Mouse (Mus musculus): ENCODE data around the gene Zscan2. TPM values are rescaled to one million over a fixed set of nuclear protein-coding genes. Genes with fewer than 3 reads are reported as not detected.
A peak's percentile ranks its signal among the peaks of the same experiment; 100 is the strongest.
"Not testable (repeated sequence)": the region's sequence is repeated elsewhere in the genome, so short reads cannot be mapped to it uniquely, and the experiment has no call there.

Zscan2 gene
- total RNA-seq (2021): 1 to 10 TPM; 8.0 to 9.6 TPM

- intact Hi-C loops (cut with DNase I): no loop called here
- DNase-seq: peak; percentile 94 to 95
These were observed at the start of gene Zscan2 for GRCm38 (mm10) chr7:80860729-80861274. Gene Zscan2, plus strand, starts transcription at chr7:80860920.

DNA sequence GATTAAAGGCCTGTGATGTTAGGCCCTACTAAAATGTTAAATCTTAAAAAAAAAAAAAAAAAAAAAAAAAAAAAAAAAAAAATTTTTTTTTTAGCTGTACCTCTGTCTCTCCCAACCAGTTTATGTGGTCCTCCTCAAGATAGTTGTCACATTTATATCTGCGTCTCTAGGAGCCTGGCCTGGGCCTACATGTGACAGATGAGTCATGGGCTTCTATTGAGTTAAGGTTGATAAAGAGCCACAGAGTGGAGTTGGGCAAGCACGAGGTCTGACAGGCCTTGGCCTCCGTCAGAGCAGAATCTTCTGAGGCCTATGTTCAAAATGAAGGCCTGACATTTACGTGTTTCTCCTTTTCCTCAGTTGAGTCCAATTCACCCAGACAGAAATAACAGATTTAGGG lies 47.3 kb upstream of the Zscan2 start:
- DNase-seq: no peak
- intact Hi-C loops (cut with DNase I): no loop called here

GRCm38 (mm10) chr7:80816641-80817040 lies 44.1 kb upstream of the Zscan2 start:
- intact Hi-C loops (cut with DNase I): no loop called here
- no peak for DNase-seq

- intact Hi-C loops (cut with DNase I): no loop called here
- no peak for DNase-seq
These were observed 39.9 kb upstream of the Zscan2 start for GRCm38 (mm10) chr7:80820838-80821237.

DNA sequence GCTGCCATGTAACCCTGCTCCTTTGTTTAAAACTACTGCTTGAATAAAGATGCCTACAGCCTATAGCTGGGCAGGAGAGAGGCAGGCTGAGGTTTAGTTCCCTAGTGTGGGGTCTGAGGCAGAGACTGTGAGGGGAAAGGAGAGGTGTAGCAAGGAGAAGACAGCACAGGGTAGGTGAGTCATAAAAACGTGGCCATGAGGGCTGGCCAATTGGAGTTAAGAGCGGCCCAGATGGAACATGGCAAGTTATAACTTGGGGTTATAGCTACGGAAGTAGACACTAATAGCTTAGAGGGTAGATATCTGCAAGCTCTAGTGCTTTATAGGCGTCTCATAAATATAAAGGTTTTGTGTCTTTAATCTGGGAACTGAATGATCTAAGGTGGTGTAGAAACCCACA lies 37.5 kb upstream of the Zscan2 start:
- intact Hi-C loops (cut with DNase I): no loop called here
- DNase-seq: no peak

GRCm38 (mm10) chr7:80823875-80824682 lies 36.6 kb upstream of the Zscan2 start:
- no peak for DNase-seq

DNA sequence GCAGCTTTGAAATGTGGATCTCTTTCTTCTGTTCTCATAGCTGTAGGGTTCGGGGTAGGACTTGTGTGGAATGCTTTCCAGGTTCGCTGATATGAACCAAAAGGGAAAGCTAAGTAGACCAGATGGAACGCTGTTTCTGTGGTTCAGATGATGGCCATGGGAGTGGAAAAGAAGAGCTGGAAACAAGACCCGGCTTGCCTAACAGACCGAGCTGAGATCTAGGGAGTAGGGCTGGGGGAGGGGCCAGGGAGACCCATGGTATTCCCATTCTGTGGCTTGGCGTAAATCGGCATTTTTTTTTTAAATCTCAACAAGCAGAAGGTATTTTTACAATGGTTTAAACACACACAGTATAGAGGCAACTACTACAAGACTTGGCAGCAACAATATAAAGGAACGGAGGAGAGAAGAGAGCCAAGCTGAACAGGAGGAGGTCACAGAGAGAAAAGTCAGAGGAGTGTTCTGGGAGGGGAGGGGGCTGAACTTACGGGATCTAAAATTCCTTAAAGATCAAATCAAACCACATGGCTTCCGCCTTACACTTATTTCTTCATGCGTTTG lies 34.8 kb upstream of the Zscan2 start, which contains the start of gene Iqgap1:
Iqgap1 (minus strand) TSS at position 132 of the 561 bp plus-strand sequence.
- DNase-seq: no peak
- intact Hi-C loops (cut with DNase I): no loop called here

More at GRCm38 (mm10) chr7:80823875-80824682, 36.6 kb upstream of the Zscan2 start:
- intact Hi-C loops (cut with DNase I): no loop called here

DNA sequence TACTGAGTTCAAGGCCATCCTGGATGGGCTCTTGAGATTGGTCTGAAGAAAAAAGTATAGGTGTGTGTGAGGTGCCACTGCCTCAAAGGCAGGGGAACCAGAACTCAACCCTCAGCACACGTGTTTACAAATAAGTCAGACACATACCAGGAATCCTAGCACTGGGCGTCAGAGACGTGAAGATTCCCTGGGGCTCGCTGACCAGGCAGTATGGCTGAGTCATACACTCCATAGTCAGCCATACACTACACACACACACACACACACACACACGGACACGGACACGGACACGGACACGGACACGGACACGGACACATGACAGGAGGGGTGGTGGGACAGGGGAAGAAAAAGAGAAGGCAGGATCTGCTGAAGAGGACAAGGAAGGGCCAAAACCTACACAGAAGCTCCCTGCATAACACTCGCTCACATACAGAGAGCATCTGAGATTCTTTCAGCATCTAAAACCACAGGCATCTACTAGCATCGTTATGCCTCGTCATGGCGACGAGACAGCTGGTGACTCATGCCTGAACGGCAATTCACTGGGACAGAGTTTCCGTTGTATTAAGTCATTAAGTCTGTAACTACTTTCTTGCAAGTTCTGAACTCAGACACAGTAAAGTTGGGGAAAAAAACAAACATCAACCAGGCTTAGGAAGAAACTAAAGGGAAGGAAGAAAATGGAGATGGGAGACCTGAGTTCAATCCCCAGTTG lies 32.4 kb upstream of the Zscan2 start:
- DNase-seq: peak; percentile 47 to 53
- intact Hi-C loops (cut with DNase I): no loop called here

GRCm38 (mm10) chr7:80830193-80830803 lies 30.4 kb upstream of the Zscan2 start:
- intact Hi-C loops (cut with DNase I): no loop called here
- peak; percentile 49 to 53 for DNase-seq

DNA sequence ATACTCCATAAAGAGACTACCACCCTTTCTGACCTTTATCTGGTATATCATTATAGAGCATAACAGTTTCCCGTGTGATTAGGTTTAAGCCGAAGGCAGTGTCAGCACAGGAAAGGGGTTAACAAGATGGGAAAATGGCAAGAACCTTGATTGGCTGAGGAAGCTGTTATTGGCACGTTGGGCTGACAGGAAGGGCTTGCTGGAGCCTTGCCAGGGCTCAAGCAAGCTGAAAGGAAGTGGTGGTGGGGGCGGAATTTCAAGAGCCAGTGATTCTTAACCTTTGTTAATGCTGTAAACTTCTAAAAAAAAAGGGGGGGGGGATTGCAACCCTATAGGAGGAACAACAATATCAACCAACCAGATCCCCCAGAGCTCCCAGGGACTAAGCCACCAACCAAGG lies 28.5 kb upstream of the Zscan2 start:
- intact Hi-C loops (cut with DNase I): no loop called here
- peak; percentile 62 to 70 for DNase-seq

- intact Hi-C loops (cut with DNase I): not testable (repeated sequence)
- peak; percentile 68 to 70 for DNase-seq
These were observed 27.6 kb upstream of the Zscan2 start for GRCm38 (mm10) chr7:80832996-80833650.

DNA sequence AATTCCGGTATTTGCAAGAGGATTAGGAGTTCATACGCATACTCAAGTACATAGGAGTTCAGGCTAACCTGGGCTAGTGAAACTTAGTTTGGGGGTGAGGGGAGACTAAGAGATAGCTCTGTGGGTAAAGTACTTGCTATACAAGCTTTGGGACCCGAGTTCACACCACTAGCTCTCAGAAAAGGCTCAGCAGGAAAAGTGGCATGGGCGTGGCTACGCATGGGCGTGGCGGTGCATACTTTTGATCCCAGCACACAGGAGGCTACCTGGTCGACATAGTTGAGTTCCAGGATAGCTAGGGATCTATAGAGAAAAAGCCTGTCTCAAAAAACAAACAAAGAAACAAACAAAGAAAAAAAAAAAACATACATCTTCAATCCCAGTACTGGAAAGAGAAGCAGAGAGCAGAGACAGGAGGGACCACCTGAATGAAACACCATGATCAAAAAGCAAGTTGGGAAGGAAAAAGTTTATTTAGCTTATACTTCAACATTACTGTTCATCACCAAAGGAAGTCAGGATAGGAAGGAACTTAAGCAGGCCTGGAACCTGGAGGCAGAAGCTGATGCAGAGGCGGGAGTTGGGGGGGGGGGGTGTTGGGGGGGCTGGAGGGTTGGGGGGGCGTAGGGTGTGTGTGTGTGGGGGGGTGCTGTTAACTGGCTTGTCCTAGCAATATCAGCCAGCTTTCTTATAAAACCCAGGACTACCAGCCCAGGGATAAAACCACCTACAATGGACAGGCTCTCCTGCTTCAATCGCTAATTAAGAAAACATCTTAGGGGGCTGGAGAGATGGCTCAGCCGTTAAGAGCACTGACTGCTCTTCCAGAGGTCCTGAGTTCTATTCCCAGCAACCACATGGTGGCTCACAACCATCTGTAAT lies 26.8 kb upstream of the Zscan2 start:
- intact Hi-C loops (cut with DNase I): no loop called here

DNA sequence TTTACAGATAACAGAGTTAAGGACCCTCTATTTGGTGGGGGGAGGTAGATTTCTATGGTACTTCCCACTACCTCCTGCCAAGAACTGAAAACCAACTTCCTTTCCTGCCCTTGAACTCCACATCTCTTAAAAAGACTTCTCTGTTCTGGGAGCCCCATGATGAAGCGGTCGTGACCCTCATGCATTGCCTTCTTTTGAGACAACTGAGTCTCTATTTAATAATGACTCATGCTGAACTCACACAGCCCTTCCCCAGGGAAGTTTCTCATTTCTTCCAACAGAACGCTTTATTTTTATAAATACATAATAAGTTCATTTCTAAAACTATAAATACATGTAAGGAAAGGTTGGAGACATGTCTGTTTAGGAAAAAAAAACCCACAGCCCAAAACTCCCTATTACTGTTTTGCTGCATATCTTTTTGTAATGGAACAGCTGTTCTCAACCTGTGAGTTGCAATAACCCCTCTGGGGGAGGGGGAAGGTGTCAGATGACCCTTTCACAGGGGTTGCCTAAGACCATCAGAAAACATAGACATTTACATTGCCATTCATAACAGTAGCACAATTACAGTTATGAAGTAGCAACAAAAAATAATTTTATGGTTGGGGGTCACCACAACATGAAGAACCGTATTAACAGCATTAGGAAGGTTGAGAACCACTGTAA lies 24.6 kb upstream of the Zscan2 start:
- no peak for DNase-seq
- intact Hi-C loops (cut with DNase I): no loop called here

More for the DNA sequence above, 26.8 kb upstream of the Zscan2 start:
- DNase-seq: no peak

GRCm38 (mm10) chr7:80837736-80838135 lies 23.0 kb upstream of the Zscan2 start:
- DNase-seq: peak in 1 of 2 experiments; percentile 58
- intact Hi-C loops (cut with DNase I): no loop called here

- intact Hi-C loops (cut with DNase I): no loop called here
- DNase-seq: no peak
These were observed 22.5 kb upstream of the Zscan2 start for GRCm38 (mm10) chr7:80838247-80838646.

DNA sequence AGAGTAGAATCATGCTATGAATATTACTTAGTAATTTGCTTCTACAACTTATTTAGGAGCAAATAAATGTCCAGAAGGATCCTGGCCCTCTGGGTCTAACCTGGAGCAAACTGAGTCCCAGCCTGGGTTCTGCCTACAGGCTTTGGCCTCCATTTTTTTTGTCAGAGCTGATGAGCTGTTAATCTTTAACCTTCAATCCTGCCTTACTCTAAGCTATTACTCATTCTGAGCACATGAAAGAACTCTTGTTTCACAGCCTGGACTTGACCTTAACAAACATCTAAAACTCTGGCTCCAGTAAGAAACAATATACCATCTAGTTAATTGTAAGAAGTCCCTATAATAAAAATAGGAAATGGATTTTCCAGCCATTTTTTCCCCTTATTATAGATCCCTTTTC lies 21.0 kb upstream of the Zscan2 start:
- intact Hi-C loops (cut with DNase I): loop anchor here (10.0 kb wide), 2 partner anchors 235 to 455 kb away; partner anchors contain the start of gene Fes
- no peak for DNase-seq

- intact Hi-C loops (cut with DNase I): loop anchor here (10.0 kb wide), 2 partner anchors 235 to 455 kb away; partner anchors contain the start of gene Fes
- no peak for DNase-seq
These were observed 20.5 kb upstream of the Zscan2 start for GRCm38 (mm10) chr7:80840241-80840640.

DNA sequence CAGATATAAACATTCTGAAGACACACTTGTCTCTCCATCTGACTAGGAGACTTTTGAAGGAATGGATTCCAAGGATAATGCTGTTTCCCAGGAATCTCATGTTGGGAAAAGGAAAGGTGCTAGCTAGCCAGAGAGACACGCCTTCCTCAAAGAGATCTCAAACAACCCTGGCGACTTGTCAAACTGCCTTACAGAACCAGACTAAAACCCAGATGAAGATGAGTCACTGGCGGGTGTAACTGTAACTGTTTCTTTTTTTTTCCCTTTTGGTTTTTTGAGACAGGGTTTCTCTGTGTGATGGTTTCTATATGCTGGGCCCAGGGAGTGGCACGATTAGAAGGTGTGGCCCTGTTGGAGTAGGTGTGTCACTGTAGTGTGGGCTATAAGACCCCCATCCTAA lies 19.8 kb upstream of the Zscan2 start:
- DNase-seq: no peak
- intact Hi-C loops (cut with DNase I): loop anchor here (10.0 kb wide), 2 partner anchors 236 to 456 kb away; partner anchors contain the start of gene Fes
